Mouse (Mus musculus) thymus, adult 2 months (tissue): ENCODE results near the gene Meaf6.

ENCODE experiments used
- CTCF ChIP-seq: fragments of 200-500 bp; IDR thresholded peaks from 2 replicates; pipeline ENCODE4 v1.5.1; 2012; ENCODE audit warnings: mild to moderate bottlenecking, control low read depth, low read length, moderate library complexity, borderline replicate concordance; ENCODE audit not compliant: control insufficient read depth, poor library complexity, insufficient read depth; ENCODE audit errors: extremely low read depth
- POLR2A ChIP-seq: fragments of 200-500 bp; IDR thresholded peaks from 2 replicates; pipeline ENCODE4 v1.6.1; 2012; ENCODE audit warnings: mild to moderate bottlenecking, low read length, control low read depth, moderate library complexity; ENCODE audit not compliant: control insufficient read depth, poor library complexity, insufficient read depth; ENCODE audit errors: extremely low read depth

DNA sequence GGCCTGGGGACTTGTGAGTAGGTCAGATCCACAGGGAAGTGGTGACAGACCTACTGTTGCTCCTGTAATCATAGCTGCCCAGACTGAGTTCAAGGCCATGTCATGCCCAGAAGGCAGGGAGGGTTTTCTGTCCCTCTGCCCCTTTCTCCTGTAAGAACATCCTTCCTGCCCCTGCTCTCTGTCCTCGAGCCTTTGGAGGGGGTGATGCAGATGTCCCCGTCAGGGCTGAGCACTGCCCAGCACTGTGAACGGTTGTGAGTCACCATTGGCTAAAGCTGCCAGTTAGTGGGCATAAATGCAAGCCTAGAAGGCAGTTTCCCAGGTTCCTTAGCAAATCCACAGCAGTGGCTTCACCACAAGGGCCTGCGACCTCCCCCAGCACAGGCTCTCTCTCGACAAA is 8.1 kb downstream of the Meaf6 start:
- TF ChIP-seq POLR2A: no peak
- TF ChIP-seq CTCF: no peak
